In the genomic region with DNA sequence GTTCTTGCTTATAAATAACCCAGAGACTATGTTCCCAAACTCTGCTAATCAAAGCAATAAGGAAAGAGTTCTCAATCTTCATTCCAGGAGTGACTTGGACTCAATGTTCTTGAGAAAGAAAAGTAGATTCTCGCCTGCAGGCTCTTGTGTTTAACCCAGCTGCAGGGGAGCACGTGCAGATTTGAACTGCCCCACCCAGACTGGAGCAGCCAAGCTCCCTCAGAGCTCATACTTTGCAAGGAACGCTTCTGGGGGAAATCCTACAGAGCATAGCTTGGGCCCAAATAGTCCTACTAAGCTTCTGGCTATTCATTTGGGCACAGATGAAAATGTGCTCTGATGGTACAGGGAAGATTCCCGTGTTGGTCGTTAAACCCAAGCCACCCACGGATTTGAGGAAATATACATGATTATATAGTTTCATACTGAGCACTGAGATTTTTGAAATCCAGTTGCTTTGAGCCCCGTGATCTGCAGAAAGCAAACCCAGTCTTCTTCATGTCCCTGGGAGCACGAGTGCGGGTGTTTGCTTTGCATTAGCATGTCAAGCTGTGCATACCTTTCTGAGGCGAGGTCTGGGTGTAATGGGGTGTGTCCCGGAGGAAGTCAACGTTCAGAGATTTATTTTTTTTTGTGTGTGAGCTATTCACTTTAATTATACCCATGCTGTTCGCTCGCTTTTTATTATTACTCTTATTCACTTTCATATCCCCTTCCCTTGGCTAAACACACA, we compare ENCODE assay signal across 15 mouse cellular contexts.
DNase-seq lines count a peak whose midpoint lies in the region; ATAC-seq and TF ChIP-seq lines count a peak whose summit lies in the region.
"Had no signal": no experiment of that assay in that cellular context is flagged by ENCODE, and none has a peak within 500 bp of the region (broad histone marks: within the 10 kb centered on the region; RNA-seq: fewer than 3 reads in every experiment).

No protein-coding gene starts in this region.

- no peaks in the 10 kb centered on the region for H3K27me3 ChIP-seq in heart, embryonic 11.5 days (ENCODE audit: control insufficient read depth, insufficient read depth, low read length)
- no peaks in the 10 kb centered on the region for H3K27me3 ChIP-seq in heart, adult 2 months (ENCODE audit: control insufficient read depth, insufficient read depth, low read length)
- H3K27me3 ChIP-seq in stomach, embryonic 14.5 days (ENCODE audit: control insufficient read depth, insufficient read depth, low read length): no peaks in the 10 kb centered on the region
- H3K27me3 ChIP-seq: liver, embryonic 13.5 days; midbrain, embryonic 13.5 days; Patski had no signal

- intact Hi-C loops in heart, adult 2 months (cut with DNase I): no loop called here

- 61% methylated on average over 14 of the region's 14 CpGs for whole genome bisulfite sequencing in heart, embryonic 11.5 days (ENCODE audit: insufficient replicate concordance)
- WGBS in heart, adult 2 months: 62% methylated on average over 14 of the region's 14 CpGs
- WGBS in lung, adult 2 months: 53% methylated on average over 14 of the region's 14 CpGs
- WGBS in large intestine, adult 2 months: 23% methylated on average over 14 of the region's 14 CpGs
- WGBS in stomach, embryonic 14.5 days: 52% methylated on average over 14 of the region's 14 CpGs

- no peaks in the 10 kb centered on the region for H3K36me3 ChIP-seq in heart, embryonic 11.5 days (ENCODE audit: control insufficient read depth, insufficient read depth, low read length)
- H3K36me3 ChIP-seq in heart, adult 2 months (ENCODE audit: control insufficient read depth, insufficient read depth, low read length): no peaks in the 10 kb centered on the region
- H3K36me3 ChIP-seq in stomach, embryonic 14.5 days (ENCODE audit: control insufficient read depth, insufficient read depth, low read length): no peaks in the 10 kb centered on the region
- H3K36me3 ChIP-seq: liver, embryonic 13.5 days; midbrain, embryonic 13.5 days had no signal

- H3K79me2 ChIP-seq in heart, adult 2 months (replicated peaks; ENCODE audit: control insufficient read depth, insufficient read depth, low read length): no peaks in the 10 kb centered on the region

- no peak for TF ChIP-seq POLR2A in heart, adult 2 months (IDR thresholded peaks at IDR 0.05; ENCODE audit: insufficient read depth, low read depth, low read length)
- no peak for TF ChIP-seq POLR2A in lung, adult 2 months (IDR thresholded peaks at IDR 0.05; ENCODE audit: borderline replicate concordance, extremely low read depth, low read depth, low read length)

- no peak overlapping the region for H3K27ac ChIP-seq in heart, embryonic 11.5 days (ENCODE audit: low read depth, low read length)
- no peak overlapping the region for H3K27ac ChIP-seq in heart, adult 2 months
- H3K27ac ChIP-seq in stomach, embryonic 14.5 days (ENCODE audit: low read length): peak overlapping the region; percentile 79
- H3K27ac ChIP-seq: gastrocnemius, adult 2 months; hindbrain, embryonic 14.5 days; liver, embryonic 13.5 days; midbrain, embryonic 13.5 days had no signal

- ATAC-seq in heart, embryonic 11.5 days (replicated peaks; ENCODE audit: insufficient number of reproducible peaks, low FRiP score, low TSS enrichment): no peak
- ATAC-seq in stomach, embryonic 14.5 days (ENCODE audit: insufficient number of reproducible peaks, insufficient read depth, low FRiP score, low read depth): peak; percentile 83
- ATAC-seq: midbrain, embryonic 13.5 days; Patski had no signal

- no peak for TF ChIP-seq CTCF in heart, adult 2 months (IDR thresholded peaks at IDR 0.05)
- no peak for TF ChIP-seq CTCF in lung, adult 2 months (IDR thresholded peaks at IDR 0.05; ENCODE audit: insufficient read depth, low read length)

- TF ChIP-seq EP300 in heart, adult 2 months (IDR thresholded peaks at IDR 0.05; ENCODE audit: insufficient read depth, low read depth, low read length): no peak

- no peaks in the 10 kb centered on the region for H3K4me1 ChIP-seq in heart, embryonic 11.5 days (ENCODE audit: control insufficient read depth, insufficient read depth, low read length)
- H3K4me1 ChIP-seq in heart, adult 2 months (ENCODE audit: control insufficient read depth, insufficient read depth, low read length): no peaks in the 10 kb centered on the region
- no peaks in the 10 kb centered on the region for H3K4me1 ChIP-seq in lung, adult 2 months (ENCODE audit: control insufficient read depth, insufficient read depth, low read length)
- no peaks in the 10 kb centered on the region for H3K4me1 ChIP-seq in stomach, embryonic 14.5 days (ENCODE audit: control insufficient read depth, insufficient read depth, low read length)
- H3K4me1 ChIP-seq: liver, embryonic 13.5 days; midbrain, embryonic 13.5 days had no signal

- no peak for DNase-seq in heart, adult 2 months
- peak; percentile 16 to 54 for DNase-seq in lung, adult 18-20 months
- DNase-seq in lung, adult 2 months: no peak
- DNase-seq in large intestine, adult 2 months (ENCODE audit: low read depth, low spot score): peak; percentile 39
- no peak for DNase-seq in natural killer cell, adult 2 months (ENCODE audit: low spot score in 2 of 2)
- no peak for DNase-seq in cerebellum, adult 11-12 months
- DNase-seq: cerebellum, postnatal 14 days; gastrocnemius, adult 2 months; liver, embryonic 13.5 days had no signal

- no peak overlapping the region for H3K9ac ChIP-seq in heart, embryonic 11.5 days (ENCODE audit: low read depth, low read length)
- no peak overlapping the region for H3K9ac ChIP-seq in heart, adult 2 months (ENCODE audit: low read depth, low read length)
- no peak overlapping the region for H3K9ac ChIP-seq in stomach, embryonic 14.5 days (replicated peaks; ENCODE audit: low read depth, low read length)
- H3K9ac ChIP-seq: hindbrain, embryonic 14.5 days; liver, embryonic 13.5 days; midbrain, embryonic 13.5 days had no signal

- no peaks in the 10 kb centered on the region for H3K9me3 ChIP-seq in heart, embryonic 11.5 days (replicated peaks; ENCODE audit: control insufficient read depth, low read length)
- no peaks in the 10 kb centered on the region for H3K9me3 ChIP-seq in stomach, embryonic 14.5 days (ENCODE audit: control insufficient read depth, low read depth, low read length)
- H3K9me3 ChIP-seq: liver, embryonic 13.5 days; midbrain, embryonic 13.5 days had no signal

- peak overlapping the region; percentile 19; the same call in 1 of the 2 replicates for H3K4me2 ChIP-seq in heart, embryonic 11.5 days
- H3K4me2 ChIP-seq in stomach, embryonic 14.5 days (replicated peaks; ENCODE audit: low read depth, low read length): no peak overlapping the region
- H3K4me2 ChIP-seq: hindbrain, embryonic 14.5 days; liver, embryonic 13.5 days; midbrain, embryonic 13.5 days had no signal

- no peak overlapping the region for H3K4me3 ChIP-seq in heart, embryonic 11.5 days (ENCODE audit: low read depth, low read length)
- H3K4me3 ChIP-seq in heart, adult 2 months: no peak overlapping the region
- no peak overlapping the region for H3K4me3 ChIP-seq in lung, adult 2 months (replicated peaks; ENCODE audit: extremely low read depth, low read depth, low read length)
- H3K4me3 ChIP-seq in stomach, embryonic 14.5 days (ENCODE audit: low read depth, low read length): no peak overlapping the region
- H3K4me3 ChIP-seq: gastrocnemius, adult 2 months; left cerebral cortex, adult 2 months; liver, embryonic 13.5 days; midbrain, embryonic 13.5 days had no signal

Comparison
In these comparisons a context has a peak if more than half of its experiments do, and no peak if none do; other contexts are left out.
1. DNase-seq: peak in lung, adult 18-20 months (2 of 2) and large intestine, adult 2 months (single experiment); none in heart, adult 2 months (0 of 2), lung, adult 2 months (single experiment), natural killer cell, adult 2 months (0 of 2) and cerebellum, adult 11-12 months (single experiment).